Mouse (Mus musculus) liver, embryonic 16.5 days (tissue): ENCODE measurements around the gene Cdh11. TPM values are rescaled to one million over a fixed set of nuclear protein-coding genes. Genes with fewer than 3 reads are reported as not detected.

Experiments used
- ATAC-seq: fragments of 200-750 bp; cut with Nextera tagmentation; 2 replicates; pipeline ENCODE4 v1.8.0; 2017; ENCODE audit warnings: low read depth, mild to moderate bottlenecking, moderate number of reproducible peaks, moderate library complexity
- H3K27ac ChIP-seq: fragments of 300-500 bp; sonication (generic); 2 replicates; pipeline ENCODE4 v1.5.1; 2014; ENCODE audit warnings: mild to moderate bottlenecking, low read length
- H3K27me3 ChIP-seq: fragments of 300-500 bp; sonication (generic); 2 replicates; pipeline ENCODE4 v1.6.1; 2014; ENCODE audit warnings: low read depth, low read length, mixed read lengths; ENCODE audit not compliant: control insufficient read depth, insufficient read depth
- H3K36me3 ChIP-seq: fragments of 300-500 bp; sonication (generic); 2 replicates; pipeline ENCODE4 v1.6.1; 2014; ENCODE audit warnings: mild to moderate bottlenecking; ENCODE audit not compliant: control insufficient read depth, insufficient read depth
- H3K4me1 ChIP-seq: fragments of 300-500 bp; sonication (generic); 2 replicates; pipeline ENCODE4 v1.6.1; 2014; ENCODE audit warnings: low read depth, low read length, mixed read lengths; ENCODE audit not compliant: control insufficient read depth
- H3K4me2 ChIP-seq: fragments of 300-500 bp; sonication (generic); 2 replicates; pipeline ENCODE4 v1.6.1; 2014; ENCODE audit warnings: low read depth, low read length, mixed read lengths
- H3K4me3 ChIP-seq: fragments of 300-500 bp; sonication (generic); 2 replicates; pipeline ENCODE4 v1.5.1; 2014; ENCODE audit warnings: low read depth, mild to moderate bottlenecking, low read length
- H3K9ac ChIP-seq: fragments of 300-500 bp; sonication (generic); 2 replicates; pipeline ENCODE4 v1.6.1; 2014; ENCODE audit warnings: low read depth, low read length
- H3K9me3 ChIP-seq: fragments of 300-500 bp; sonication (generic); replicated peaks from 2 replicates; pipeline ENCODE4 v1.6.1; 2016; ENCODE audit warnings: low read length; ENCODE audit not compliant: control insufficient read depth
- WGBS: fragments of 180-500 bp; shearing (Covaris S2); extraction: QIAGEN DNeasy Blood & Tissue Kit; methylation state at CpG from one replicate; pipeline ENCODE4 v1.1.7; 2014; ENCODE audit not compliant: insufficient replicate concordance; 5-methylcytosine and 5-hydroxymethylcytosine counted together
- polyA plus RNA-seq: library from polyadenylated mRNA; unstranded; fragments of >200 nt; fragmentation: Nextera tagmentation; extraction: Ambion mirVana; gene quantifications from 2 replicates; pipeline ENCODE4 v1.2.1, GENCODE M21; 2015

Cdh11 gene
- polyA plus RNA-seq, result 1.3 and 1.5 TPM in 2 replicates

DNA sequence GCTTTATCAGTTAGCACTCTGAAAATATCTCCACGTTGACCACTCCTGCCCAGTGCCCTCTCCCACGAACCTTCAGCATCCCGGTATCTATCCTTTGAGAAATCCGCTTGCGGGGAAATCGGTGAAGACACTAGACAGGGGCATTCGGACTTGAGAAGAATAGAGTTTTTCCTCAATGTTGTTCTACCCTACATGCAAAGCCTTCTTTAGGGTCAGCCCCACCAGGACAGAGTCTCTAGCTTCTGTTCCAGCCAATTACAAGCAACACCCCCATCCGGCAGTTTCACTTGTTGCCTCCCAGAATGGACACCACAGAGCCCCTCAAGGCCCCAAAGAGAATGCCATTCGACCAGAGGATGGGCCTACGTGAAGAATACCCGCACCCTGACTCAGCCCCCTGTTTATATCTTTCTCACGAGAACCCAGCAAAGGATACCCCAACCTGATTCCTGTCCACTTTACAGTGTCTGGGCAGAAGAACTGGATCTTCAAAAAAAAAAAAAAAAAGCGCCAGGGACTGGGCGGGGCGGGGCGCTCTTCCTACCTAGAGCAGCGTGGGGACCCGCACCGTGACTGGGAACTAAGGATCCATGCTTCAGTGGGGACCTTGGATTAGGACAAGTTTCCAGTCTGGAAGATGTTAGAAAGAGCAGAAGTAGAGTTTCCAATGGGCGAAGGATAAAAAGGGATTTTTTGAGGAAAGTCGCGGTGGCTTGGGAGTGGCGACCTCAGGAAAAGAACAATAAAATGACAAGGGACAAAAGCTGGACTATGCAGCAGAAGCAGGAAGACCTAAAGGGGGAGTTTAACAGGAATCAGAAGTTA lies at the start of gene Cdh11:
Gene Cdh11, minus strand, starts transcription at position 51 of the 825 bp plus-strand sequence.
- peak within 1 kb of the TSS; percentile 1; the same call in 1 of the 2 replicates for H3K4me2 ChIP-seq
- no peak within 1 kb of the TSS for H3K27ac ChIP-seq
- no peak for ATAC-seq
- H3K9me3 ChIP-seq, result no peaks in the 10 kb centered on the region
- 6% methylated on average over 23 of the region's 23 CpGs for WGBS
- no peak within 1 kb of the TSS for H3K9ac ChIP-seq
- peak within 1 kb of the TSS; percentile 33 for H3K4me3 ChIP-seq
- H3K27me3 ChIP-seq, result peaks cover 51% of the 10 kb centered on the region
- no peaks in the 10 kb centered on the region for H3K36me3 ChIP-seq
- no peaks in the 10 kb centered on the region for H3K4me1 ChIP-seq

DNA sequence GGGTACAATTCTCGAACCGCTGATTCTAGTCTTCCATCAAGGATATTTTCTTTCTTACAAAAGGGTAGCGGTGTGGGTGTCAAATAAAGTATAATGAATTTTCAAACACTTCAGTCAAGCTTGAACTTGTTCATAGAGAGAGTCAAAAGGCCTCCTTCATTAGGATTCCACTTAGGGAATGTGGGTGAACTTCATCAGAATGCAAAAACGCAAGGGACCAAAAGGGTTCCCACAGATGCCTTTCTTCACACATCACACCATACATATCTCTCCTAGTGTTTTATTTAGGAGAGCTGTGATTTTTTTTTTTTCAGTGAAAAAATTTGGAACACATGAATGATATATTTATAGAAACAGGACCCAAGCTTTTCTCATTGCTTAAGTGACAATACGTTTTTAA lies 28.5 kb upstream of the Cdh11 start:
- WGBS, result 65% methylated on average over 5 of the region's 5 CpGs
- Histone ChIP-seq H3K27ac (no peak overlapping the region), H3K4me3 (no peak overlapping the region), H3K9ac (no peak overlapping the region), H3K36me3 (no peaks in the 10 kb centered on the region), H3K4me1 (no peaks in the 10 kb centered on the region), H3K4me2 (no peak overlapping the region), H3K9me3 (no peaks in the 10 kb centered on the region), H3K27me3 (no peaks in the 10 kb centered on the region)
- no peak for ATAC-seq

DNA sequence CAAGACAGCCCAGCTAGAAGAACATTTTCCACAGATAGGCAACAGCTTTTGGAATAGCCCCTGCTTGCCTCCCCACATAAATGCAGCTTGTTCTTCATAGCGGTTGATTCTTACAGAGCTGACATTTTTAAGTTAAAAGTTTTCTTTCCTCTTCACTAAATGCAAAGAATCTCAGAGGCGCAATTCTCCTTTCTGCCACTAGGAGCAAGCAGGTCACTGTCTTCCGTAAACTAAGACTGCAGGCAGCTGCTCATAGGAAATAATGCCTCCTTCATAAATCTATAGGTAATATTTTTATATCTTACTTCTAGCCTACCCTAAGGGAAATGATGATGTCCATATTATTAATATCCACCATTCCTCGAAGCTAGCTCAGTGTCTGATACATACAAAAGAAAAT lies 4.9 kb upstream of the Cdh11 start:
- WGBS, result 18% methylated on average over 4 of the region's 4 CpGs
- H3K9ac ChIP-seq, result no peak overlapping the region
- no peak overlapping the region for H3K27ac ChIP-seq
- H3K9me3 ChIP-seq, result no peaks in the 10 kb centered on the region
- no peak for ATAC-seq
- peaks cover 24% of the 10 kb centered on the region for H3K27me3 ChIP-seq
- H3K4me2 ChIP-seq, result no peak overlapping the region
- no peaks in the 10 kb centered on the region for H3K4me1 ChIP-seq
- no peaks in the 10 kb centered on the region for H3K36me3 ChIP-seq
- no peak overlapping the region for H3K4me3 ChIP-seq

- H3K4me2 ChIP-seq, result no peak overlapping the region; the same call in 1 of the 2 replicates
- no peaks in the 10 kb centered on the region for H3K4me1 ChIP-seq
- H3K27ac ChIP-seq, result no peak overlapping the region
- no peak overlapping the region for H3K9ac ChIP-seq
- no peaks in the 10 kb centered on the region for H3K9me3 ChIP-seq
- WGBS, result 1% methylated on average over 24 of the region's 31 CpGs
- no peak for ATAC-seq
- H3K4me3 ChIP-seq, result no peak overlapping the region
- H3K36me3 ChIP-seq, result no peaks in the 10 kb centered on the region
- peaks cover 51% of the 10 kb centered on the region for H3K27me3 ChIP-seq
These were observed 1.3 kb upstream of the Cdh11 start for GRCm38 (mm10) chr8:102786467-102787360.

DNA sequence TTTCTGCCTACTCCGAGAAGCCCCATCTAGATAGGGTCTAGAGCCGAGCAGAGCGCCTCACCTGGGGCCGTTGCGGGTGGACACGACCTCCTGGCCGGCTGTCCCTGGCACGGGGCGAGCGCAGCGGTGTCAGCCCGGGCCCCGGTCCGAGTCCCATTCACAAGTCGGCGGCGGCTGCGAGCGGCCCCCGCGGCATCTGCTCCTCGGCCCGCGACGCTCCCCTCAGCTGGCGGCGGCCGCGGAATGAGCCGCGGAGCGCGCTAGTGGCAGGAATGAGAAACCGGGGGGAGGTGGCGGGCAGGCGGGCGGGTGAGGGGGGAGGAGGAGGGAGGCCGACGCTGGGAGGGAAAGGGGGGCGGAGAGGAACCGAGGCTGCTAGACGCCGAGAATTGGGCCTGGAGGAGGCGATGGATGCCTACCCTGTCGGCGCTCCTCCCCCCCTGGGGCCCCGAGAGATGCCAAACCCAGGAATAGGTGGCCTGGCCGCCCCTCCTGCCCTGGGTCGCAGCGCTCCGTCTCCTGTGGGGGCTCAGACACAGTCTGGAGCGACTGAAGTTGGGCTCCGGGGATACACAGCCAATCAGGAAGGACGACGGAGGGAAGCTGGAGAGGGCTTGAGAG lies 497 bp downstream of the Cdh11 start:
- H3K27ac ChIP-seq, result no peak overlapping the region
- no peak overlapping the region for H3K4me2 ChIP-seq
- no peaks in the 10 kb centered on the region for H3K9me3 ChIP-seq
- H3K9ac ChIP-seq, result no peak overlapping the region
- peak; percentile 16; the same call in 1 of the 2 replicates for ATAC-seq
- peak overlapping the region; percentile 33 for H3K4me3 ChIP-seq
- H3K36me3 ChIP-seq, result no peaks in the 10 kb centered on the region
- peaks cover 51% of the 10 kb centered on the region for H3K27me3 ChIP-seq
- H3K4me1 ChIP-seq, result no peaks in the 10 kb centered on the region
- 1% methylated on average over 45 of the region's 55 CpGs for WGBS

- H3K4me3 ChIP-seq, result peak overlapping the region; percentile 33
- H3K36me3 ChIP-seq, result no peaks in the 10 kb centered on the region
- WGBS, result 1% methylated on average over 42 of the region's 42 CpGs
- no peaks in the 10 kb centered on the region for H3K4me1 ChIP-seq
- H3K9ac ChIP-seq, result no peak overlapping the region
- ATAC-seq, result no peak
- 0 out of 2 replicates have a peak overlapping the region, but pooled peaks have one; percentile 1 for H3K4me2 ChIP-seq
- no peaks in the 10 kb centered on the region for H3K9me3 ChIP-seq
- no peak overlapping the region for H3K27ac ChIP-seq
- peaks cover 51% of the 10 kb centered on the region for H3K27me3 ChIP-seq
These were observed 1.4 kb downstream of the Cdh11 start for GRCm38 (mm10) chr8:102783821-102784591.

DNA sequence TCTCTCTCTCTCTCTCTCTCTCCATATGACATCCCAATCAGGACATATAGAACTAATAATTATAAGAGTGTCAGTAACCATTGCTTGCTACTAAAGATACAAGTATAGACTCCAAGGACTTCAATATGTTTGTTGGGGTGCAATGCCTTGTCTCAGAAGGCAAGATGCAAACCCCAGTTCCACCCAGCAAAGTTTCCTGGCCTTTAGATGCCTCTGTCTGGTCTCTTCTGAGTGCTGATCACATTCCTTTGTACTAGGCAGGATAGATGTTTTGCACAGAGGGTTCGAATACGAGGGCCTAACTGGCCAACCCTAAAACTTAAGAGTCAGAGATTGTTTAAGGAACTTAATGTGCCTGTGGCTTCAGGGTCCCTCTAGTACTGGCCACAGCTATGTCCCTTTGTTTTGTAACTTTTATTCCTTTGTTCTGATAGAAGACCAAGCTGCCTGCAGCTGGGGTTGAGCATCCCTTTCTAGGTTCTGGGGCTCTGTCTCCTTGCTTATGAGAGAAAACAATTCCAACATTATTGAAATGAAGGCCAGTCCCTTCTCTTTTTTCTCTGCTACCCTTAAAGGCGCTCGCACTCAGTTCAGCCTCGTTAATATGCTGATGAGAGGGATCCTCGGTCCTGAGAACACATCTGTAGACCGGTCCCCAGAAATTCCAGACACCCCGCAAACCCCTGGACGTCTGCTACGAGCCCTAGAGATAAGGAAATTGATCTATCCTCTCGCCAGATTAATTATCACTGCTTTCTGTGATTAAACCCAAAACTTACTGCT lies 2.5 kb downstream of the Cdh11 start:
- Histone ChIP-seq H3K4me3 (no peak overlapping the region), H3K27ac (no peak overlapping the region), H3K9ac (no peak overlapping the region), H3K4me2 (no peak overlapping the region), H3K27me3 (peaks cover 51% of the 10 kb centered on the region), H3K36me3 (no peaks in the 10 kb centered on the region), H3K4me1 (no peaks in the 10 kb centered on the region), H3K9me3 (no peaks in the 10 kb centered on the region)
- 7% methylated on average over 11 of the region's 11 CpGs for WGBS
- ATAC-seq, result no peak

GRCm38 (mm10) chr8:102780899-102781298 lies 4.5 kb downstream of the Cdh11 start:
- H3K9me3 ChIP-seq, result no peaks in the 10 kb centered on the region
- no peak overlapping the region for H3K27ac ChIP-seq
- no peak overlapping the region for H3K9ac ChIP-seq
- H3K36me3 ChIP-seq, result no peaks in the 10 kb centered on the region
- 3% methylated on average over 12 of the region's 12 CpGs for WGBS
- no peak overlapping the region for H3K4me3 ChIP-seq
- H3K4me2 ChIP-seq, result no peak overlapping the region
- H3K4me1 ChIP-seq, result no peaks in the 10 kb centered on the region
- no peak for ATAC-seq
- peaks cover 33% of the 10 kb centered on the region for H3K27me3 ChIP-seq
